Mouse (Mus musculus) forelimb bud, embryonic 11.5 days (tissue): ENCODE measurements around the gene Flg.

Experiments used
- DNase-seq: peaks from one replicate; pipeline ENCODE4 v3.0.0-alpha.2; 2012; ENCODE audit warnings: low read depth, low spot score

Gene Flg

GRCm38 (mm10) chr3:93273223-93273622 is at the start of gene Flg:
Gene Flg (plus strand): TSS chr3:93273523.
- no peak for DNase-seq

GRCm38 (mm10) chr3:93297542-93297941 is 24.2 kb downstream of the Flg start:
- no peak for DNase-seq

- DNase-seq: no peak
Measured at GRCm38 (mm10) chr3:93299832-93300231, 26.5 kb downstream of the Flg start.

GRCm38 (mm10) chr3:93301896-93302295 is 28.6 kb downstream of the Flg start:
- no peak for DNase-seq

- no peak for DNase-seq
Measured at GRCm38 (mm10) chr3:93306142-93306541, 32.8 kb downstream of the Flg start.

- DNase-seq: no peak
Measured at GRCm38 (mm10) chr3:93311371-93311770, 38.0 kb downstream of the Flg start.

- no peak for DNase-seq
Measured at GRCm38 (mm10) chr3:93314388-93314787, 41.1 kb downstream of the Flg start.

- no peak for DNase-seq
Measured at GRCm38 (mm10) chr3:93319449-93319848, 46.1 kb downstream of the Flg start, which contains the start of gene Hrnr. Gene Hrnr (plus strand): TSS chr3:93319749.

GRCm38 (mm10) chr3:93337749-93338148 is 64.4 kb downstream of the Flg start:
- DNase-seq: no peak

GRCm38 (mm10) chr3:93340021-93340420 is 66.7 kb downstream of the Flg start:
- no peak for DNase-seq
